Mouse (Mus musculus) layer of hippocampus, adult 9-10 months (tissue): ENCODE measurements around the gene Ptprn2.
A peak's percentile ranks its signal among the peaks of the same experiment; 100 is the strongest.
"Not testable (repeated sequence)": the region's sequence is repeated elsewhere in the genome, so short reads cannot be mapped to it uniquely, and the experiment has no call there.

Source experiments
- DNase-seq: peaks from one replicate; pipeline ENCODE4 v3.0.0; 2022; ENCODE audit warnings: low spot score

The Ptprn2 gene

DNA sequence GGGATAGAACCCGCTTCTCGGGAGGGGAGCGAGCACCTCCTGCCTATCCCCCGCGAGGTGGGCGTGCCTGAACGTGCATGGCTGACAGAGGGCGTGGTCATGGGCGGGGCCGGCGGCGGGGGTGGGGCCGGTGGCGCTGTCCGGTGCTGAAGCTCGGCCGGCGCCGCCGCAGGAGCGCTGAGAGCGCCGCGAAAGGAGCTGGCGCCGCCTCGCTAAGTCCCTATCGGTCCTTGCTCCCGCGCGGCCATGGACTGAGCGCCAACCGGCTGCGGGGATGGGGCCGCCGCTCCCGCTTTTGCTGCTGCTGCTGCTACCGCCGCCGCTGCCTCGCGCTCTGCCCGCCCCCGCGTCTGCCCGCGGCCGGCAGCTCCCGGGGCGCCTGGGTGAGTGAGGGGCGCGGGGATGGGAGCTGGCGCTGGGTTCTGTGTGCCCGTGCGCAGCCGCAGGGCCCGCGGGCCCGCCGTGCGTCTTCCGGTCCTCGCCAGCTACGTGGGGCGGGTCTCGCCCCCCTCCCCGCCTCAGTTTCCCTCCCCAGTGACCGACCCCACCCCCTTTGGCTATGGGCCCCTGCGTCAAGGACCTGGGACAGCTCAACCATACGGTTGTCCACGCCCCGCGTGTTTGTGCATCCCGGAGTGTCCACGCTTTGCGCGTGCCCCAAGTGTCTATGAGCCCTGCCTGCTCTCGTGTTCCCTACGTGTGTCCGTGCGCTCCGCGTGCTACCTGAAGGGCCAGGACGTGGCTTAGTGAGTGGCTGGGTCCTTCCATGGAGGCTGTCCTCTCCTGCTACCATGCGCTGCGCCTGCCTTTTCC lies at the start of gene Ptprn2:
Ptprn2 (plus strand) TSS at position 130 of the 813 bp plus-strand sequence.
- DNase-seq, result peak; percentile 27

DNA sequence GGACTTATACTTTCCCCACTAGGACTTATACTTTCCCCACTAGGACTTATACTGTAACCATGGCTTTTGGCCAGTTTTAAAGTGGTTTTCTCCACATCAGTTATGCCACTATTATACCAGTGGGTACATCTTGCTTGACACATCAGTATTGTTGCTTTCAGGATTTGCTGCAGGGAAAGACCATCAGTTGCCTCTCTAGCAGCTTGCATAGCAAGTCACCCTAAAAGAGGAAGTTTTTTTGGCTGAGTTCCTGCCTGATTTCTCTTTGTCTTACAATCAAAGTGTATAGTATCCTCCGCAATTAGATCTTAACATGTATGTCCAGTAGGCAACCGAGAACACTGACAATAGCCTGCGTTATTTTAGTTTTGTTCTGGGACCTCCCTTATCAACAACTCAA lies 49.4 kb upstream of the Ptprn2 start:
- no peak for DNase-seq

DNA sequence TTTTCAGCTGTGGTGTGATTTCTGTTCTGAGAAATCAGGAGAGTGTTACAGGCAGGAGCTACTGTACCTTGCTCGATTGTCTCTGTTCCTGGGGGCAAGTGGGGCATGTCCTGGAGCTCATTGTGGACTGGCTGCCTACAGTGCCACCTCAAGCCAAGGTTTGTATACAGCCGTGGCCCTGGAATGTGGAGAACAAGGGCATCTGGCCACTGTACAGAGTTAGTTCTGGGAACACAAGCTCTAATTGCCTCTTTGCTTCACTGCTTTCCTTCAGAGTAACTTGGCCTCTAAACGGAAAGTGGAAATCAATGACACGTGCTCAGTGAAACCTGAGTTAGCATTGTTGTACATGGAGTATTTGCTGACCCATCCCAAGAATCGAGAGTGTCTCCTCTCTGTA lies 46.9 kb upstream of the Ptprn2 start:
- no peak for DNase-seq

DNA sequence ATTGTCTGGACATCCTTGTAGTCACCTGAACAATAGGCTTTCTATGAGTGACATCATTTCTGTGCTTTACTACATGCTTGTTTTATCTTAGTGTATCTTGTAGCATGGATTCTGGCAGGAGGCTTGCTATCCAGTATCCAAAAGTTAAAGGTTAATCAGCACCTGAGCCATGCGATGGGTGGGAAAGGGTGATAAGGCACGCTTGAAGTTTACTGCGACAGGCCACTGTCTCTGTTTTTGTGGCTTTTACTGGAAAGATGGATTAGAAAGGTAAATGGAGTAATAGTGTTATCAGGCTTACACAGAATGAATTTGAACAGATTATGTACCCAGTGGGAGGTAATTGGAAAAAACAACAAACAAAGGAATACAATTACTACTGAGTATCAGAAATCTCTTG lies 43.3 kb upstream of the Ptprn2 start:
- DNase-seq, result no peak

DNA sequence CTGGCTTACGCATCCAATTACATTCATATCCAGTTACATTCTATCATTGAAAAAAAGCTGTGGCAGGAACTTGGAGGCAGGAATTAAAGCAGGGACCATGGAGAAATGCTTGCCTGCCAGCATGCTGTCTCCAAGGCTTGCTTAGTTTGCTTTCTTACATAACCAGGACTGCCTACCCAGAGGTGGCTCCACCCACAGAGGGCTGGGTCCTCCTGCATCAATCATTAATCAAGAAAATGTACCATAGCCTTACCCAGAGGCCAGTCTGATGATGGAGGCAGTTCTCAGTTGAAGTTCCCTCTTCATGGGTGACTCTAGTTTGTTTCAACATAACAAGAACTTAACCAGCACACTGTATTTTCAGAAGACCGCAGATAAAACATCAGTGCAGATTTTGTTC lies 36.0 kb upstream of the Ptprn2 start:
- no peak for DNase-seq

DNA sequence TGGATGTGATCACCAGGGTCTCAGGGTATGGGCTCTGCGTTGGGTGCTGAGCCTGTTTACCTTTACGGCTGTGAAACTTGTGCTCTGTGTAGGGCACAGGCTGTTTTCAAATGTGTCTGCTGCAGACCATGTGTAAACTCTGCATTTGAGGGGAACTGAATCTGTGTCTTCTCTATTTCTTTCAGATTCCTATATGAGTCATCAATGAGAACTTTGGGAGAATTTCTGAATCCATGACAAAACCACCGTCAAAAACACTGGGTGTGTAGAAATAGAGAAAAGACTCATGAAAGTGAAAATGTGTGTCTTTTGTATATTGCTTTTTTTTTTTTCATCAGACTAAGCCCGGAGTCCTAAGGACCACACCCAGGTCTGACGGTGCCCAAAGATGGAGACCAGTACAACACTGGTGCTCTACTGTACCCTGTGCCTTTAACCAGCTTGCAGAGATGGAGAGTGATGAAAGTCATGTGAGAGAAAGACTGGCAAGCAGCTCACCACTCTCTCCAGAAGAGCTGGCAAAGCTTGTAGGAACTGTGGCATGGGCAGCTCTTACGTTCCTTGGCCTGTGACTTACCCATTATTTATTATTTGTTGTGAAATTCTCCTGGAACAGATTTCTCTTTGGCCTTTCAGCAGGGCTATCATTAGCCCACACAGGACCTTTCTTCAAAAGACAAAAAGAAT lies 25.0 kb upstream of the Ptprn2 start:
- no peak for DNase-seq

DNA sequence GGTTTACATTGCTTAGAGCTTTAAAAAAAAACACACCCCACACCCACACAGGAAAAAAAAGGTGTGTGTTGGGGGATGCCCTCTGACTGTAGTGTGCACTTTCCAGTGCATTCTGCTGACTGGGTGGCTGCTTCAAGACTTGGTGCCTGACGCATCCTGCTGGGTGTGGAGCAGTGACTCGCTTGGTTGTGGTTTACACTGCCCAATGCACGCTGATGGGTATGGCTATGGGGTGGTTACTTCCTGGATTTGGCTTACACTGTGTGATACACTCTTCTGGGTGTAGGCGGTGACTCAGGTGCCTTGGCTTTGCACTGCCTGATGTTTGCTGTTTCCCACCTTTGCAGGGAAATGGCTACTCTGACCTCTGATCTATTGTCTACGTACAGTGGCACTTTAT lies 18.5 kb upstream of the Ptprn2 start:
- DNase-seq, result no peak

DNA sequence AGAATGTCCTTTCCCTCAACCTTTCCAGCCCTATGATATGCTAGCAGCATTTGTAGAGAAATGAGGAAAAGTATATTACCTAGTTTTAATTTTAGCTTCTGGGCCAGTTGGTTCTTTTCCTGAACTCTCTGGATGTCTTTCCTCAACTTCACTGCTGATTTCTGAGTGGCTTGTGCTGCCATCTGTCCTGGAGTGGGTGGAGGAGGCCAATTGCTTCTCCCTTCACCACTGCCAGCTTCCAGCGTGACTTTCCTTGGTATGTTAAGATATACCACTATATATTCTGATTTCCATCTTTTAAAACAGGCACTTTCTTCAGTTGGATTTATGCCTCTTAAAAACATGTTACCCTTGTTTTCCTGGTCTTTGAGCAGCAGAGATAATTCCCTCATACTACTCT lies 17.2 kb upstream of the Ptprn2 start:
- no peak for DNase-seq

DNA sequence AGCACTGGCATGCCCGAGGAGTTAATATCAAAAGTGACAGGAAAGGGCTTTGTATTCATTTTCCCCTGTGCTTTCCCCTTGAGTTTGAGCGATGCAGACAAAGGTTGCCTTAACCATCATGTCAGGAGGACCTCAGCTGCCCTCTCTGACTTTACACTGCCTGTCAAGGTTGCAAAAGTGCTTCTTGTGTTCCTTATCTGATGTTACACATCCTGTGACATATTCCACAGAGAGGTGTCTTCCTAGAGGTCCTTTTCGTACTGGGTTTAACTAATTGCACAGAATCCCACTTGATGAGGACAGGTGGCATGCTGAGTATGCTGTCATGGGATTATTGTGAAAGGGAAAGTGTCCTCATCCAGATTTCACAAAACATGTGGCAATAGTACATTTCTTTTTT lies 16.4 kb upstream of the Ptprn2 start:
- no peak for DNase-seq

DNA sequence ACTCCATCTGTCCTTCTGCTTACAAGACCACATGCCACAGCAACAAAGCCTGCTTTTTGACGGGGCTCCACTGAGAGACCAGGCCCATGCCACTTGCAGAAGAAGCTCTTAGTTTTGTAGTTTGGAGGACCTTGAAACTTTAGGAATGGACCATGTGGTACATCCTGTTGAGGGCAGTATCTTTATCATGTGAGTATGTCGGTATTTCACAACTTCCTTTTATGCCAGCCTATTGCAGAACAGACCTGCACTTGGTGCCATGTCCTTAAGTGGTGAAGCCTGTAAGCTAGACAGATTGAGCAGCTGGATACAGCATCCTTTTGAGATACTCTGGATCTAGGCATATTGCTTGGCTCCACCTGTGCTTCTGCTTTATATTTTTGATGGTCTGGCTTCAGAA lies 12.3 kb upstream of the Ptprn2 start:
- DNase-seq, result no peak

DNA sequence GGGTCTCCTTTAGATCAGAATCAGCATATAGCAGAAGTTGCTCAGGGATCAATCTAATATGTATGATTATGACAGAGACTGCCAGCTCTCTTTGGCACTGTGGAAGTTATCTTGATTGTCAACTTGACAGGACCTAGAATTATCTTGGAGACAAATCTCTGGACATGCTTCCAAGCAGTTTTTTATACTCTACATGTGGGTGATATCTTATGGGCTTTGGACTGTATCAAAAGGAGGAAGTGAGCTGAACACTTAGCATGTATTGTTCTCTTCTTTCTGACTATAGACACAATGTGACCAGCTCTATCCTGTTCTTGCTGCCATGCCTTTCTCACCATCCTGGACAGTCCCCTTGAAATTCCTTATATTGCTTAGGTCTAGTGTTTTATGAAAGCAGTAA lies 11.8 kb upstream of the Ptprn2 start:
- no peak for DNase-seq

DNA sequence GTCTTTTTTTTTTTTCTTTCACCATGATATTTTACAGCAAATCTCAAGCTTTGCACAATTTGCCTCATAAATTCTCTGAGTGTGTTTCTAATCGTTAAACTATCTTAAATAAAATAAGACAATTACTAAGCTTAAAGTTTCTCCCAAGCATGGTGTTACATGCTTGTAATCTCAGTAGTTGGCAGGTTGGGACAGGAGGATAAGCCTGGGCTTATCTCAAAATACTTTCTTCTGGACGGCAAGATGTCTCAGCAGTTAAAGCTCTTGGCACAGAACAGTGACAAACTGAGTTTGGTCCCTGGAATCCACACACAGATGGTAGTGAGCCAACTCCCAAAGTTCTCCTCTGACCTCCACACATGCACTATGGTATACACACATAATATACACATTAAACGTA lies 10.8 kb upstream of the Ptprn2 start:
- no peak for DNase-seq

DNA sequence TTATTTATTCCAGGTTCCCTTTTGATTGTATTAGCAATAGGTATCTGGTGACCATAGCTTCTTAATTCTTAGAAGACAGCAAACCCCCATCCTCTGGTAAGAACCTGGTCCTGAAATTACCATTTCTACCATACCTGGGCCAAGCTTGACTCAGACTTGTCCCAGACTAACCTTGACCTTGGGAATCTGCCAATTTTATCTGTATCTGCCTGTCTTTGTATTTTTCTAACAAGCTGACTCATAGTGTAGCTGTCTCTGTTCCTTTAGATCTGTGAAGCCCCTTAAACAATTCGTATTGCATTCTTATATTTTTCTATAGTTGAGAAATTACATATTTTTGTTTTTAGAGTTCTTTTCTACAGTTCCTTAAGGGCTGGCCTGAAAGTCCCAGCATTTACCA lies 6.7 kb upstream of the Ptprn2 start:
- DNase-seq, result no peak

DNA sequence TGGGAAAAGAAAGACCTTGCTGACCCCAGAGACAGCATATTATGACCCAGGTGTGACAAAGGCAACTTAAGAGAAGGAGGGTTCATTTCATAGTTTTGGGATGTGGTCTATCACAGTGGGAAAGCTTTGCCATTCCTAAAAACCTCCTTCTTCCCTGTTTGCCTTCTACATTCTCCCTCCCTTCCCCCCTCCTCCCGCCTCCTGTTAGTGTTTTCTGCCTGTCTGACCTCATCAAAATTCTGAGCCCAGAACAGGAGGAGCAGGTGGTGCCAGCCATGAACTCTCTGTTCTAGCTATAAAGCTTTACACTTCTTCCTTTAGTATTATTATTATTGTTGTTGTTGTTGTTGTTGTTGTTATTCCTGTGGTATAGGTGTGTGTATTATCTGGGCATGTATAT lies 3.6 kb upstream of the Ptprn2 start:
- DNase-seq, result no peak

DNA sequence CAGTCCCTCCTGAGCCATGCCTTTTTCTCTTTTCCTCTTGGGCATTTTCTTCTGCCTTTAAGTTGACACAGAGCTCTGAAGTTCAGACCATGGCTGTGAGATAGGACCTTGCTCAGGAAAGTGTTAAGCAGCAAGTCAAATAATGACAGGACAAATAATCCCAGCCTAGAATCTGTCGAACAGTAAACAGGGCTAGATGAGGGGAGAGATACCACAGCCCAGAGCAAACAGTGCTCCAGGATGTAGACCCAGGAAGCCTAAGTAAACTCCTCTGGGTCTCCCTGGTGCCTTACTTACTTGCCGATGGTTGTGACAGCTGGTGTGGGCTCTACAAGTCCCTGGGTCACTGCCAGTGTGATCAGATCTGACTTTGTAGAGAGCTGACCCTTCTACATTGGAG lies 1.9 kb upstream of the Ptprn2 start:
- no peak for DNase-seq

DNA sequence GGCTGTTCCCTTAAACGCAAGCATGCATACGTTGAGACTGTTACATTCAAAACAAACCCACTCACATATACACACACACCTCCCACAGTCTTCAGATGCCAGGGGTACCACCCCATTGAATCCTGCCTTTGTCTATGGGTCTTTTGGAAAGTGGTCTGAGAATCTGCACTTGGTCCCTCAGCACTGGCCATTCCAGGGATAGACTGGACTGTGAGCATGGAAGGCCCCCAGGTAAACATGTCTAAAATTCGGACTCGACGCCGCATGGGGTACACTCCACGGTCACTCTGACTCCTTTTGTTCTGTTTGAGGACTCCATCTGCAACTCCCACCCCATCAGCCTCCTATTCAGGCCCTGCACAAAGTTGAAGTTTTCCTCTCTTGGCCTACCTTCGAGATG lies 529 bp upstream of the Ptprn2 start:
- DNase-seq, result no peak

DNA sequence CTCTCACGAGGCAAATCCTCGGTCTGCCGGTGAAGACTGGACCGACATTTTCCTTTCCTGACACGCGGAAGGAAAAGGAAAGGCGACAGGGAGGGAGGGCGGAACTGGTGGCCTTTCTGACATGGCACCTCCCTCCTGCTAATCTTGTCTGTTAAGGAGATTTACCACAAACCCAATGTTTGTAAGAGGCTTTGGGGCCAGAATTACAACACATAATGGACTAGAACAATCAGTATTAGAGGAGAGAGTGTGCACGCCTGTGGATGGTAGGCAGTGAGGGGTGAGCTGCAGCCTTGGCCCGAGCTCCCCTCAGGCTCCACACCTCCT lies 847 bp downstream of the Ptprn2 start:
- no peak for DNase-seq

DNA sequence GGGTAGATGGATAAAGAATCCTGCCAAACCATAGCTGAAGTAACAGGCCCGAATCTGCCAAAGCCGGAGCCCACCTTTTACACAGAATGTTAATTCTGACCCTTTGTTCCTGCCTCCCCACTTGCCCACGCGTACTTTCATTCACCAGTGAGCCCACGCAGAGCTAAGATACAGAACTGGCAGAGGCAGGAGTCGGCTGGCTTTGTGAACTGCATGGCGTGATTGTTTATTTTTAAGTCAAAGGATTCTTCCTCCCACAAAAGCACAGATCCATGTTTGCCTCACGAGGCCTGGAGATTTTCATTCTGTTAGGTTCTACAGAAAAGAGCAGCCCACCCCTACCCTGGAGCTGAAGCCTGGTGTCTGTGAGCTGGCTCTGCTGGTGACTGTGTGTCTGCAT lies 3.3 kb downstream of the Ptprn2 start:
- DNase-seq, result no peak

DNA sequence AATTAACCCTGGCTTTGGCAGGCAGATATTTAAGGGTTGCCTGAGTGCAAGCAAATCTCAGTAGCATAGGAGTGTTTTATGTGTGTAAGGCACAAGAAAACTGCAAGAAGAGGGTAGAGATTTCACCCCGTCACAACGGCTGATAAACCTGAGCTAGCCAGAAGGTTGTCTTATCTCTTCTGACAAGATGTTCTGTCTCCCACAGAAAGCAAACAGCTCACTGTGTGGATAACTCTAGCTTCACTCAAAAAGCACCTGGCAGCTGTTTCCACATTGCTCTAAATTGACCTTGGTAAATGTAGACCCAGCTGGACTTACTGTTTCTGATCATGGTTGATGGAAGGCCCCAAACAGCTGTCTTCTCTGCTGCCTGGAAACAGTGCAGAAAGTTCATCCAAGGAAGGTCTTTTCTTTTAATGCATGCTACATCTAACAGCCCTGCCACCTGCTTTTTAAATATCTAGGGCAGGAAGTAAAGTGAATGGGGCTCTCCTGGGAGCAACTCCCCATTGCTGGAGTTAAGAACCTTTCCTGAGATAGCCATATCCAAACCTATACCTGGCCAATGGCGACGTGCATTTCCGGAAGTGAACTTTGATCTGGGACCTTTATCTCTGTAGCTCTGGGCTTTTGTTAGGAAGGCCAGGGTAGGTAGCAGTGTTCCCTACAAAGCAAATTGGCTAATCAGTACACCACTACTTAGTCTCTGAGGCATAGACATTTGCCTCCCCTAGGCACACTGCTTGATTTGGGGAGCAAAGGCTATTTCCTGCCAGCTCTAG lies 5.2 kb downstream of the Ptprn2 start:
- no peak for DNase-seq

DNA sequence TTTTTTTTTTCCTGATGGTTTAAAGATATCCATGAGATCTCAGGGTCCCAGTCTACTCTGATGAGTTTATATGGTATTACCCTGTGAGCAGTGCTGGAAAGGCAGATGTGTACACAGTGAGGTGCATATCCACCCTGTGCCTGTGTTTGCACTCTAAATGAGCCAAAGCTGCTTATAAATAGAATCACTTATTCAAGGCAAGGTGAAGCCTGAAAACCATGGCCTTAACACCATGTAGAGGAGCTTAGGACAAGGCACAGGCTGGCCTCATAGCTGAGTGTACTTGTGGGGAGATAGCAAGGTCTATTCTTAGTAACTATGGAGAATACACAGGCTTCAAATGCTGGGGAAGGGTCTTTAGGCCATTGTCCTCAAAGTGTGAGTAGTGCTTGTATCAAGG lies 13.1 kb downstream of the Ptprn2 start:
- no peak for DNase-seq

DNA sequence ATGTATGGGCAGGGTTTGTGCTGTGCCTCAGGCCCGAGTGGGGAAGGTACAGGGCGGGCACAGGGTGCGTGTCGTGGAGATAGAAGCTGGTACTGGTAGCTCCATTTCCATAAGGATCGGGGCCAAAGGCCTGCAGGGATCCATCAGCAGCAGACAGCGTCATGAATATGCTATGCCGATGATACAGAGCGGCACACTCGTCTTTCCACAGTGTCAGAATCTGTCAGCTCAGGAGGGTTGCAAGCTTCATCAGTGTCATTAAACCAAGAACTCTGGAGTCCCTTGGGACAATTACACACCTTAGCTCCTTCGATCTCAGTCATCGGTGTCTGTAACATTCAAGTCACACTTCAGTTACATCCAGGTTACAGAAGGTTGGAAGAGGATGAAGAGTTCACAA lies 15.1 kb downstream of the Ptprn2 start:
- no peak for DNase-seq

DNA sequence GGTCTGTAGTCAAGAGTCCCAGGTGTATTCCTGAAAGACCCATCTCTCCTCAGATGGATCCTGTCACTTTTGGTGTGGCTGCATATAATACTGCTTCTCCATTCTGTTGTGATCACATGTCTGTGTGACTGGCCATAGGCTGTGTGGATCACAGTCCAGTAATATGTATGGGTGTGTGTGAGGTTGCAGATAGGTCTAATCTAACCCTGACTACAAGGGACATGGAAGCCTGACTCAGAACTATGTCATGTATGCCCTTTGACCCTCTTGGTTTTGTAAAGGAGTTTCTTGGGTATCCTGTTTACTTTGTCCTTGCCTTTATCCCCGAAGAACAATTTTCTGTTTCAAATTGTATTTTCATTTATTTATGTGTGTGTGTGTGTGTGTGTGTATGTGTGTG lies 27.0 kb downstream of the Ptprn2 start:
- DNase-seq, result no peak

DNA sequence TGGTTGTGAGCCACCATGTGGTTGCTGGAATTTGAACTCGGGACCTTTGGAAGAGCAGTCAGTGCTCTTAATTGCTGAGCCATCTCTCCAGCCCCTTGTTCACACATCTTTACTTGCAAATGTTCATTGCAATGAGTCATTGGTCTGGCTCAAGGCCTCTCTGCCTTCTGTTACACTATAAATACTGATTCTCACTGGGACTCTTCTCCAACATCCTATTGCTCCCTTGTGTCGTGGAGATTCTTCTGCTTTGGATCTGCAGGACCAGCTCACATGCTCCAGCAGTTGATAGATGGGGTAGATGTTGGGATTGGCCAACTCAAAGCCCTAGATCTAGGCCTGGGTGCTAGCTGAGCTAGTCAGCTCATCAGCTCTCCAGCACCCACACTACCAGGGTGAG lies 28.3 kb downstream of the Ptprn2 start:
- DNase-seq, result not testable (repeated sequence)
